Mouse (Mus musculus) CD4-positive, CD25-positive, alpha-beta regulatory T cell, adult 4 months (primary cell): ENCODE measurements around the gene Cxcr2. TPM values are rescaled to one million over a fixed set of nuclear protein-coding genes. Genes with fewer than 3 reads are reported as not detected.
A peak's percentile ranks its signal among the peaks of the same experiment; 100 is the strongest.

ENCODE experiments used
- ATAC-seq: one replicate; pipeline ENCODE4 v1.8.0; 2017
- polyA plus RNA-seq, 2 experiments: library from polyadenylated mRNA; unstranded; fragments of 100-300 nt; shearing (Covaris generic); gene quantifications; one replicate each; pipeline ENCODE4 v1.2.1; 2017

The Cxcr2 gene
- polyA plus RNA-seq, 2 experiments from 2014 or later = not detected

DNA sequence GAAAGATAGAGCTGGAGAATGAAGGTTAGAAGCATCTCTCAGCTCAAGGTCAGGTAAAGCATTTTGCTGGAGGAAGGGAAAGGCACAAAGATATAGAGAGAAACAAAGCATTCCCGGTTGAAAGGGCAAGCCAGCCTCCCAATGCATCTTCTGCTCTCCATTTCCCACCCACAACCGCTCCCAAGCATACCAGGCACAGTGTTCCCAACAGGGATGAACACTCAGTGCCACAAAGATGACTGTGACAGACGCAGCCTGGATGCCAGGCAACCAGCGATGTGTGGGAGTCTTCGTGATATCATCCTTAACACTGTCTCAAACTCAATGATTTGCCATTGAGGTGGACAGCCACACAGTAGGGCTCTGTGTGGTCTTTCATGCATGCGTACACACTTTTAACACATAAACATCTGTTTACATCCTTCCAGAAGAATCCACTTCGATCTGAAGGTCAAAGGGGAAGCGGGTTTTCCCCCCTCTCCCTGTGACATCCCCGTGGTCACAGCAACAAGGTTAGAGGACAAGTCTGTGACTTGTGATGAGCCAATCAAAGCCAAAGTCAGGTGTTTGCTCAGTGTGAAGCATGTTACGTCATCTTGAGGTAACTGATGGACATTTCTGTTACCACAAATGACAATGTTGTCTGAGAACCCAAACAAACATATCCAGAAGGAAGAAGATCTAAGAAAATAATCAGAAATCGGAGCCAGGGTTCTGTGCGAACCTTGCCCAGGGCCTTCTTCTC, 44.1 kb downstream of the Cxcr2 start:
- no peak for ATAC-seq

DNA sequence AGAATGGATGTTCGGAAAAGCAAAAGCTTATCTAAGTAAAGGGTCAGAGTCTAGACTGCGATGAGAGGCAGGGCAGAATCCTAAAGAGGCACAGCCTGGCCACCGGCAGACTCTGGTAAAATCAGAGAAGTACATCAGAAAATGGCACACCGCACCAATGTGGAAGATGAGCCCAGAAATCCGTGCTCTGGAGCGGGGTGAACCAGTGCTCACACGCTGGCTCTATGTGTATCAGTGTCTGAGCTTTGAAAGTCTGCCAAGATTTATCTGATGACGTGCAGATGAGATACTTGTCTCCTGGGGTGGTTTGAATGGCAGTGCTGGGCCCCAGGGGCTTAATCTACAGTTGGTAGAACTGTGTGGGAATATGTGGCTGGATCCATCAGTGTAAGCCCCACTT, 45.3 kb downstream of the Cxcr2 start:
- ATAC-seq = no peak

DNA sequence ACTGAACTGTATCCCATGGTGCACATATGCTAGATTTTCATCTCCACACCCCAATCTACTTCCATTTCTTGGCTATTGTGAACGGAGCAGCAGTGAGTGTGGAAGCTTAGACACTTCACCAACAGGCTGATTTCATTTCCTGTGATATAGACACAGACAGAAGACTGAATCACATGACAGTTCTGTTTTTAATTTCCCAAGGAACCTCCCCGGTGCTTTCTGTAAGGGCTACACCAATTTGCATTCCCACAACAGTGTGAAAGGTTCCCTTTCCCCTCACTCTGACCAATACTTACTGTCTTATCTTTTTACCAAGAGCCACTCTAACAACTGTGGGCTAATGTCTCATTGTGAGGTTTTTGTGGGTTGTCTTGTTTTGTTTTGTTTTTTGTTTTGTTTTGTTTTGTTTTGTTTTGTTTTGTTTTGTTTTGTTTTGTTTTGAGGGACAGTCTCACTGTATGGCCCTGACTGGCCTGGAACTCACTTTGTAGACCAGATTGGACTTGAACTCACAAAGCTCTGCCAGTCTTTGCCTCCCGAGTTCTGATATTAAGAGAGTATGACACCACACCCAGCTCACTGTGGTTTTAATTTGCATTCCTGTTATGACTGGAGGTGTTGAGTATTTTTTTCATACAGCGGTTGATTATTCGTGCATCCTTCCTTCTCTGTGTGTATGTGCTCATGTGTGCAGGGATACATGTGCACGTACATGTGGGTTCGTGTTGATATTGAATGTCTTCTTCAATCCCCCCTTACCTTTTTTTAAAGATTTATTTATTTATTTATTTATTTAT, 47.5 kb downstream of the Cxcr2 start:
- ATAC-seq = peak; percentile 82

DNA sequence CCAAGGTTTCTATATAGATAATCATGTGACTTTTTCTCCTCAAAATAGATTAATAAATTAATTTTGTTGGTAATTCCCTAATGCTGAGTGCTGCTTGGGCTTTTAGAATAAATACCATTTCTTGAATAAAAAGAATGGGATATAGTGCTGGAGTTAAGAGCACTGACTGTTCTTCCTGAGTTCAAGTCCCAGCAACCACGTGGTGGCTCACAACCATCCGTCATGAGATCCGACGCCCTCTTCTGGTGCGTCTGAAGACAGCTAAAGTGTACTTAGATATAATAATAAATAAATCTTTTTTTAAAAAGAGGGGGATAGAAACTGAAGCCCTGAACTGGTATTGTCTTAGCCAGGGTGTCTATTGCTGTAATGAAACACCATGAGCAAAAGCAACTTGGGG, 49.7 kb downstream of the Cxcr2 start:
- no peak for ATAC-seq

DNA sequence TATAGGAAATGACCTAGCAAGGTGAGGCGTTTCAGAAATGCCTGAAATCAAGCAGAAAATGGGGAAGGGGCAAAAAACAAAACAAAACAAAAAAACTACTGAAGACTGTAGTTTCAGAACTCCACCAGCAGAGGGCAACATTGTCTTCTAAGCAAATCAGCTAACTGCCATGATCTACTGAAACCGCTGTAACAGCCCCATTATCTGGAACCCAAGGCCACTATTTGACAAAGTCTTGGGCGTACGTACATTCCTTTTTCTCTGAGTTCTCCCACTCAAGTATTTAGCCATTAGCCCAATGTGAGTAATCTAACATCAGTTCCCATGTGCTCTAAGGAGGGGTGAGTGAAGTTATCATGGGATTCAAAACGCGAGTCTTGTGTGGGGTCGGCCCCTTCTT, 52.1 kb downstream of the Cxcr2 start:
- peak; percentile 48 for ATAC-seq

DNA sequence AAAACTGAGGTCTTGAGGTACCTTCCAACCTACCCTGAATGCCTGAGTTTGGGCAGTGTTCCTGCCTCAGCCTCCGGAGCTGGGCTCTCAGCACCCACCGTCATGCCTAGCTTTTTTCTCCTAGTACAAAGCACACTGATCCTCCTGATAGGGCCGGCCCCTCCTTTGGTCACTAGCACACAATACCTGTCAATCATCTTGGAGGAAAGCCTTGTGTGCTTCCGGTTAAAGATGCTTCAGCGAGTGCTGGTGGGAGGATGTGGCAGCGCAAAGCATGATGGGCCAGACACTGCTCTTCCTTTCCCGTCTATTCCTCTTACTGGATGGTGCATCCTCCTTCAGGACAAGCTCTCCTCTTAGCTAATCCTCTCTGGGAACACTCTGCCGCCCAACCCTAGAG, 52.9 kb downstream of the Cxcr2 start:
- ATAC-seq = peak; percentile 56

DNA sequence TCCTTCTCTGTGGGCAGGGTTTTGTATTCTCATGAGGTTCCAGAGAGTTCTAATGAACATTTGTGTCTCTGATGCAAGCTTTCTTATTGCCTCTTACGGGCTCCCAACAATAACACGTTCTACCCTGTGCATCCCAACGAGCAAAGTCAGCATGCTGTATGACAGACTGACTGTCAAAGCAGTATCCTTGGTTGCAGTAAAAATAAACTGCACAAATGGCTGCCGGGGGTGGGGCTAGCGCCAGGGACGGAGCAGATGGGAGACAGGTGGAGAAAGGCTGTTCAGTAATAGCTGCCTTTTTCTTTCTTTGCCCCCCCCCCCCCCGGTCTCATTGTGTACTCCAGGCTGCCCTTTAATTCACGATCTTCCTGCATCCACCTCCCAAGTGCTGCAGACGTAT, 54.1 kb downstream of the Cxcr2 start:
- no peak for ATAC-seq

DNA sequence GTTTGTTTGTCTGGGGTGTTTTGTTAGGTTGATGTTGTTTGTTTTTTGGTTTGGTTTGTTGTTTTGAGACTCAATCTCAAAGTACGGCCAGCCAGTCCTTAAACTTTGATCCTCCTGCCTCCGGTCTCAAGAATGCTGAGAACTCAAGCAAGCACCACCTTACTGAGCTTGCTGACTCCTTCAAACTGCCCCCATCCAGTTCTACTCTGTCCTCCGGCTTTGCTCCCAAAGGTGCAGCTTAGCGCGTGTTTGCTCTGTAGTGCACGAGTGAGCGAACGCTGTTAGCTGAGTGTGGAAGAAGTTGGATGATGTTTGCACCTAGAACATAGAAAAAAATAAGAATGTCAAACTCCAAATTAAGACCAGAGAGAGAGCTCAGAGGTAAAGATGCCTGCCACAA, 55.2 kb downstream of the Cxcr2 start:
- ATAC-seq = no peak

Other genes starting within 250 kb of the Cxcr2 start
- gene Tns1, start 29.5 kb upstream of the Cxcr2 start, polyA plus RNA-seq = 10 to 100 TPM; 19.0 to 40.5 TPM
- not detected for gene Rufy4, start 28.4 kb upstream of the Cxcr2 start, polyA plus RNA-seq
- not detected for gene Cxcr1, start 40.6 kb downstream of the Cxcr2 start, polyA plus RNA-seq
- gene Arpc2, start 82.1 kb downstream of the Cxcr2 start, polyA plus RNA-seq = 100 to 1,000 TPM; 614 to 635 TPM
- 1 to 10 TPM in 1 of 2 experiments, not detected in 1; 1.1 TPM for gene Gpbar1, start 124.6 kb downstream of the Cxcr2 start, polyA plus RNA-seq
- 100 to 1,000 TPM; 205 to 288 TPM for gene Aamp, start 130.7 kb downstream of the Cxcr2 start, polyA plus RNA-seq
- 10 to 100 TPM; 78.8 to 83.8 TPM for gene Pnkd, start 130.9 kb downstream of the Cxcr2 start, polyA plus RNA-seq
- gene Tmbim1, start 151.6 kb downstream of the Cxcr2 start, polyA plus RNA-seq = 10 to 100 TPM; 16.7 to 27.5 TPM
- under 1 TPM in 1 of 2 experiments, not detected in 1; 0.29 TPM for gene Catip, start 208.1 kb downstream of the Cxcr2 start, polyA plus RNA-seq
- 1 to 10 TPM in 1 of 2 experiments, under 1 TPM in 1; 0.78 to 4.0 TPM for gene Slc11a1, start 221.2 kb downstream of the Cxcr2 start, polyA plus RNA-seq
- 10 to 100 TPM; 39.8 to 48.3 TPM for gene Ctdsp1, start 237.5 kb downstream of the Cxcr2 start, polyA plus RNA-seq